Mouse (Mus musculus) ES-Bruce4 (cell line): ENCODE data around the gene Zp3.

Experiments
- CTCF ChIP-seq: IDR thresholded peaks from one replicate; pipeline ENCODE4 v1.8.1; 2011; ENCODE audit warnings: low read depth, low read length
- POLR2A ChIP-seq: IDR thresholded peaks from one replicate; pipeline ENCODE4 v1.8.1; 2011; ENCODE audit warnings: low read length; ENCODE audit not compliant: insufficient read depth

GRCm38 (mm10) chr5:135931526-135931925, 48.4 kb upstream of the Zp3 start:
- TF ChIP-seq CTCF (no peak), POLR2A (no peak)
